Mouse (Mus musculus) embryonic fibroblast, embryonic 13.5 days (primary cell): Measurements from ENCODE around the gene Mpdu1.

ENCODE experiments used
- CTCF ChIP-seq: IDR thresholded peaks from 2 replicates; pipeline ENCODE4 v1.5.1; 2011; ENCODE audit warnings: mild to moderate bottlenecking, control low read depth, low read length, moderate library complexity, borderline replicate concordance; ENCODE audit not compliant: insufficient read depth
- POLR2A ChIP-seq: IDR thresholded peaks from 2 replicates; pipeline ENCODE4 v1.6.1; 2011; ENCODE audit warnings: low read depth, mild to moderate bottlenecking, control low read depth, low read length, moderate library complexity

- TF ChIP-seq CTCF (no peak), POLR2A (no peak)
Observed at GRCm38 (mm10) chr11:69608525-69608924, 53.9 kb downstream of the Mpdu1 start.
